Mouse (Mus musculus) heart, embryonic 12.5 days (tissue): Measurements from ENCODE around the gene Uggt1. TPM values are rescaled to one million over a fixed set of nuclear protein-coding genes. Genes with fewer than 3 reads are reported as not detected.

Source experiments
- ATAC-seq: fragments of 200-750 bp; cut with Nextera tagmentation; 2 replicates; pipeline ENCODE4 v1.8.0; 2017; ENCODE audit warnings: moderate TSS enrichment, moderate library complexity; ENCODE audit not compliant: insufficient number of reproducible peaks, low FRiP score
- H3K27ac ChIP-seq: fragments of 300-500 bp; sonication (generic); 2 replicates; pipeline ENCODE4 v1.5.1; 2016; ENCODE audit warnings: mild to moderate bottlenecking, moderate library complexity; ENCODE audit not compliant: poor library complexity, severe bottlenecking
- H3K27me3 ChIP-seq: fragments of 300-500 bp; sonication (generic); replicated peaks from 2 replicates; pipeline ENCODE4 v1.6.1; 2016; ENCODE audit warnings: mild to moderate bottlenecking, moderate library complexity
- H3K36me3 ChIP-seq: fragments of 300-500 bp; sonication (generic); 2 replicates; pipeline ENCODE4 v1.6.1; 2016; ENCODE audit warnings: mild to moderate bottlenecking, moderate library complexity
- H3K4me1 ChIP-seq: fragments of 300-500 bp; sonication (generic); replicated peaks from 2 replicates; pipeline ENCODE4 v1.6.1; 2016; ENCODE audit warnings: mild to moderate bottlenecking
- H3K4me2 ChIP-seq: fragments of 300-500 bp; sonication (generic); 2 replicates; pipeline ENCODE4 v1.6.1; 2016; ENCODE audit warnings: mild to moderate bottlenecking, moderate library complexity
- H3K4me3 ChIP-seq: fragments of 300-500 bp; sonication (generic); 2 replicates; pipeline ENCODE4 v1.5.1; 2016; ENCODE audit warnings: mild to moderate bottlenecking
- H3K9ac ChIP-seq: fragments of 300-500 bp; sonication (generic); 2 replicates; pipeline ENCODE4 v1.6.1; 2016; ENCODE audit warnings: mild to moderate bottlenecking, moderate library complexity
- H3K9me3 ChIP-seq: fragments of 300-500 bp; sonication (generic); replicated peaks from 2 replicates; pipeline ENCODE4 v1.6.1; 2016; ENCODE audit warnings: mild to moderate bottlenecking, moderate library complexity
- WGBS: fragments of 180-500 bp; shearing (Covaris S2); methylation state at CpG from one replicate; pipeline ENCODE4 v1.1.7; 2016; 5-methylcytosine and 5-hydroxymethylcytosine counted together
- microRNA-seq: library from miRNA; unstranded; fragments of <30 nt; microRNA quantifications from one replicate; pipeline ENCODE4, GENCODE M21; 2017
- polyA plus RNA-seq: library from polyadenylated mRNA; unstranded; fragments of >200 nt; fragmentation: Nextera tagmentation; extraction: Ambion mirVana; gene quantifications from 2 replicates; pipeline ENCODE4 v1.2.1, GENCODE M21; 2016

Gene Uggt1
- polyA plus RNA-seq, 1 experiment from 2014 or later = 46.0 TPM

DNA sequence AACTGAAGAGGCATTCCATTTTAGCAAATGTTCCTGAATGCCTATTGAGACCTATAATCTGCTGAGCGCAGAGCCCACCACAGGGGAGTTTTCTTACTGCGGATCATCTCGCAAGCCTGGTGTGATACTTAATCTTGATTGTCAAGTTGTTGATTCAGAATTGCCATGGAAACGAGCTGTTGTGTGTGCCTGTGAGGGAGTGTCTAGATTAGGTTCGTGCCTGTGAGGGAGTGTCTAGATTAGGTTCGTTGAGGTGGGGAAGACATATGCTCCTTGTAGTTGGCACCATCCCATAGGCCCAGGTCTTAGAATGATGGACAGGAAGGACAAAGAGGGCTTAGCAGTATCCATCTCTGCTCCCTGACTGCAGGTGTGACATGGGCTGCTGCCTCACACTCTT lies 153.3 kb downstream of the Uggt1 start:
- H3K9me3 ChIP-seq = no peaks in the 10 kb centered on the region
- H3K27me3 ChIP-seq = no peaks in the 10 kb centered on the region
- peaks cover 65% of the 10 kb centered on the region for H3K4me1 ChIP-seq
- ATAC-seq = peak; percentile 66
- H3K4me2 ChIP-seq = no peak overlapping the region
- peaks cover 29% of the 10 kb centered on the region for H3K36me3 ChIP-seq
- H3K9ac ChIP-seq = no peak overlapping the region
- H3K27ac ChIP-seq = no peak overlapping the region
- no peak overlapping the region for H3K4me3 ChIP-seq
- 70% methylated on average over 6 of the region's 6 CpGs for WGBS

DNA sequence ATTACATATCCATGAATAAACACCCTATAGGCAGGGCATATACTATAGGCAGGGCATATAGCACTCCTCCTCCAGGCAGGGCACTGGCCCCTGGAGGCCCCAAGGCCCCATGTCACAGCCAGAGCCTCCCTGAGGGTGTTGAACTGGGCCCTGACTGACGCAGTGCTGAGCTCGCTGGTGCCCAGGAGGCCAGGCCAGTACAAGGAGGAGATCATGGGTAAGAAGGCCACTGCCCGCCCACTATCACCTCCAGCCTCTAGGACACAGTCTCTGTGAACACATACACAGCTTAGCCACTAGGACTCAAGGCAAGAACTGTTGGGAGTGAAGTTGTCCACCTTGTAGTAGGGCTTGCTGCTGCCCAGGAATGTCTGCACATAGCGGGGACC lies 153.8 kb downstream of the Uggt1 start:
- WGBS = 71% methylated on average over 4 of the region's 4 CpGs
- 0 out of 2 replicates have a peak, but pooled peaks have one; percentile 37 for ATAC-seq
- H3K36me3 ChIP-seq = peaks cover 31% of the 10 kb centered on the region
- no peaks in the 10 kb centered on the region for H3K27me3 ChIP-seq
- H3K9ac ChIP-seq = no peak overlapping the region
- no peak overlapping the region for H3K4me3 ChIP-seq
- H3K4me1 ChIP-seq = peaks cover 60% of the 10 kb centered on the region
- peak overlapping the region; percentile 37 for H3K27ac ChIP-seq
- H3K9me3 ChIP-seq = no peaks in the 10 kb centered on the region
- no peak overlapping the region for H3K4me2 ChIP-seq

Small RNA genes lying within 50 kb of the gene (microRNA-seq; reads per million reads assigned to microRNA genes)
- 1.4 reads per million for gene Mir6897

Other genes with a start within 250 kb of the Uggt1 start
- 13.0 and 15.3 TPM in 2 replicates for gene Hs6st1, start 176.3 kb downstream of the Uggt1 start, polyA plus RNA-seq
- gene Neurl3, start 30.0 kb upstream of the Uggt1 start, polyA plus RNA-seq = 2.4 and 2.6 TPM in 2 replicates
- gene Arid5a, start 63.0 kb upstream of the Uggt1 start, polyA plus RNA-seq = 15.1 and 15.3 TPM in 2 replicates
- gene Kansl3, start 124.5 kb upstream of the Uggt1 start, polyA plus RNA-seq = 54.2 TPM in 2 replicates
- gene Fer1l5, start 127.6 kb upstream of the Uggt1 start, polyA plus RNA-seq = 1.2 and 1.3 TPM in 2 replicates
- 53.8 and 57.7 TPM in 2 replicates for gene Lman2l, start 200.6 kb upstream of the Uggt1 start, polyA plus RNA-seq
- 6.2 and 7.3 TPM in 2 replicates for gene Cnnm4, start 226.9 kb upstream of the Uggt1 start, polyA plus RNA-seq